Mouse (Mus musculus) cerebellum, adult 8-10 months (tissue): ENCODE data around the gene Gtdc1.

ENCODE experiments used
- DNase-seq: peaks from one replicate; pipeline ENCODE4 v3.0.0; 2022

Gtdc1 gene

DNA sequence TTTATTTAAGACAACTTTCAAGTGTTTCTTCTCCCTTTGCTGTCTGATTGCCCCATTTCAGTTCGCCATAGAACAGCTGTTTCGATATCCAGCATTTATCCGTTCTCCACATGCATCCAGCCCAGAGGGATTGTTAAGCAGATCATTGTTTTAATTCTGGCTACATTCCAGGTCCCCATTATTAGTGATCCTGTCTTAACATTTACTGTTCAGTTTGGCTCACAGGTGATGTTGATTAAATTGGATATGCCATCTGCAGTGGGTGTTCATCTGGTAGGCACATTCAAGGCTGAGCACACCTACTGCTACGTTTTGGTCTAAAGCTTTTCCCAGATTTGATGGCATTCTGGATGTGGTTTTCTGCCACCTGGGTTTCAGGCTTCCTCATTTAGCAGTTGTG, 409.4 kb downstream of the Gtdc1 start:
- no peak for DNase-seq
